Mouse (Mus musculus) lung, embryonic 14.5 days (tissue): ENCODE data around the gene Nsun7. TPM values are rescaled to one million over a fixed set of nuclear protein-coding genes. Genes with fewer than 3 reads are reported as not detected.

Source experiments
- ATAC-seq: fragments of 200-750 bp; cut with Nextera tagmentation; 2 replicates; pipeline ENCODE4 v1.8.0; 2017; ENCODE audit warnings: mild to moderate bottlenecking, moderate TSS enrichment, moderate library complexity; ENCODE audit not compliant: insufficient read depth
- DNase-seq: peaks from one replicate; pipeline ENCODE4 v3.0.0-alpha.2; 2015
- H3K27ac ChIP-seq: fragments of 300-500 bp; sonication (generic); 2 replicates; pipeline ENCODE4 v1.5.1; 2014; ENCODE audit warnings: low read depth, mild to moderate bottlenecking, moderate library complexity
- H3K27me3 ChIP-seq: fragments of 300-500 bp; sonication (generic); 2 replicates; pipeline ENCODE4 v1.6.1; 2014; ENCODE audit warnings: low read length, control low read depth; ENCODE audit not compliant: insufficient read depth
- H3K36me3 ChIP-seq: fragments of 300-500 bp; sonication (generic); 2 replicates; pipeline ENCODE4 v1.6.1; 2014; ENCODE audit warnings: control low read depth; ENCODE audit not compliant: insufficient read depth
- H3K4me1 ChIP-seq: fragments of 300-500 bp; sonication (generic); 2 replicates; pipeline ENCODE4 v1.6.1; 2014; ENCODE audit warnings: antibody characterized with exemption, control low read depth; ENCODE audit not compliant: insufficient read depth
- H3K4me2 ChIP-seq: fragments of 300-500 bp; sonication (generic); 2 replicates; pipeline ENCODE4 v1.6.1; 2014; ENCODE audit warnings: mild to moderate bottlenecking
- H3K4me3 ChIP-seq: fragments of 300-500 bp; sonication (generic); 2 replicates; pipeline ENCODE4 v1.5.1; 2014; ENCODE audit warnings: low read depth, low read length
- H3K9ac ChIP-seq: fragments of 300-500 bp; sonication (generic); 2 replicates; pipeline ENCODE4 v1.6.1; 2014
- H3K9me3 ChIP-seq: fragments of 300-500 bp; sonication (generic); 2 replicates; pipeline ENCODE4 v1.6.1; 2016; ENCODE audit warnings: low read depth, low read length, control low read depth
- CTCF ChIP-seq: IDR thresholded peaks from 2 replicates; pipeline ENCODE4 v1.5.1; 2016; ENCODE audit warnings: antibody characterized with exemption, low read depth
- WGBS: fragments of 180-500 bp; shearing (Covaris S2); extraction: QIAGEN DNeasy Blood & Tissue Kit; methylation state at CpG from one replicate; pipeline ENCODE4 v1.1.7; 2014; 5-methylcytosine and 5-hydroxymethylcytosine counted together
- polyA plus RNA-seq: library from polyadenylated mRNA; unstranded; fragments of >200 nt; fragmentation: Nextera tagmentation; extraction: Ambion mirVana; gene quantifications from 2 replicates; pipeline ENCODE4 v1.2.1, GENCODE M21; 2014

Gene Nsun7
- polyA plus RNA-seq, 1 experiment from 2014 or later = 1.4 TPM

GRCm38 (mm10) chr5:66279650-66280049 is 20.0 kb downstream of the Nsun7 start:
- Histone ChIP-seq H3K9me3 (no peaks in the 10 kb centered on the region), H3K4me3 (no peak overlapping the region), H3K4me2 (no peak overlapping the region), H3K27ac (no peak overlapping the region), H3K27me3 (no peaks in the 10 kb centered on the region), H3K4me1 (no peaks in the 10 kb centered on the region), H3K9ac (no peak overlapping the region), H3K36me3 (no peaks in the 10 kb centered on the region)
- DNase-seq (no peak), ATAC-seq (no peak)
- 78% methylated on average over 2 of the region's 2 CpGs for WGBS
- TF ChIP-seq CTCF = no peak

GRCm38 (mm10) chr5:66280742-66281141 is 21.0 kb downstream of the Nsun7 start:
- H3K4me3 ChIP-seq = no peak overlapping the region
- H3K36me3 ChIP-seq = no peaks in the 10 kb centered on the region
- H3K4me1 ChIP-seq = no peaks in the 10 kb centered on the region
- no peak overlapping the region for H3K9ac ChIP-seq
- DNase-seq = peak; percentile 37
- ATAC-seq = no peak
- TF ChIP-seq CTCF = peak; percentile 36
- H3K27me3 ChIP-seq = no peaks in the 10 kb centered on the region
- H3K9me3 ChIP-seq = no peaks in the 10 kb centered on the region
- H3K4me2 ChIP-seq = no peak overlapping the region
- H3K27ac ChIP-seq = no peak overlapping the region
- WGBS = 71% methylated on average over 6 of the region's 6 CpGs

- H3K4me1 ChIP-seq = no peaks in the 10 kb centered on the region
- WGBS = 80% methylated on average over 11 of the region's 11 CpGs
- H3K9ac ChIP-seq = no peak overlapping the region
- H3K27ac ChIP-seq = no peak overlapping the region
- ATAC-seq (no peak), DNase-seq (no peak)
- no peaks in the 10 kb centered on the region for H3K36me3 ChIP-seq
- no peak overlapping the region for H3K4me2 ChIP-seq
- H3K4me3 ChIP-seq = no peak overlapping the region
- no peak for TF ChIP-seq CTCF
- no peaks in the 10 kb centered on the region for H3K27me3 ChIP-seq
- H3K9me3 ChIP-seq = no peaks in the 10 kb centered on the region
Observed at GRCm38 (mm10) chr5:66294106-66294625, 34.5 kb downstream of the Nsun7 start.

- DNase-seq = no peak
- Histone ChIP-seq H3K4me3 (no peak overlapping the region), H3K9me3 (no peaks in the 10 kb centered on the region), H3K27ac (no peak overlapping the region), H3K27me3 (no peaks in the 10 kb centered on the region), H3K4me1 (no peaks in the 10 kb centered on the region), H3K36me3 (no peaks in the 10 kb centered on the region), H3K4me2 (no peak overlapping the region), H3K9ac (no peak overlapping the region)
- ATAC-seq = no peak
- no peak for TF ChIP-seq CTCF
- WGBS = 83% methylated on average over 4 of the region's 4 CpGs
Observed at GRCm38 (mm10) chr5:66294952-66295351, 35.3 kb downstream of the Nsun7 start.

- Histone ChIP-seq H3K27me3 (no peaks in the 10 kb centered on the region), H3K27ac (no peak overlapping the region), H3K36me3 (peaks cover 5% of the 10 kb centered on the region; the same call in 1 of the 2 replicates), H3K4me3 (no peak overlapping the region), H3K9ac (no peak overlapping the region), H3K9me3 (no peaks in the 10 kb centered on the region), H3K4me2 (no peak overlapping the region), H3K4me1 (no peaks in the 10 kb centered on the region)
- TF ChIP-seq CTCF = no peak
- DNase-seq (no peak), ATAC-seq (no peak)
- 90% methylated on average over 5 of the region's 5 CpGs for WGBS
Observed at GRCm38 (mm10) chr5:66296116-66296515, 36.4 kb downstream of the Nsun7 start.

- DNase-seq (no peak), ATAC-seq (no peak)
- Histone ChIP-seq H3K27ac (no peak overlapping the region), H3K9ac (no peak overlapping the region), H3K4me1 (no peaks in the 10 kb centered on the region), H3K4me2 (no peak overlapping the region), H3K36me3 (peaks cover 10% of the 10 kb centered on the region), H3K9me3 (no peaks in the 10 kb centered on the region), H3K4me3 (no peak overlapping the region), H3K27me3 (no peaks in the 10 kb centered on the region)
- 79% methylated on average over 6 of the region's 6 CpGs for WGBS
- TF ChIP-seq CTCF = no peak
Observed at GRCm38 (mm10) chr5:66298856-66299255, 39.2 kb downstream of the Nsun7 start.

GRCm38 (mm10) chr5:66300576-66300975 is 40.9 kb downstream of the Nsun7 start:
- Histone ChIP-seq H3K36me3 (peaks cover 12% of the 10 kb centered on the region), H3K27ac (no peak overlapping the region), H3K4me1 (no peaks in the 10 kb centered on the region), H3K9me3 (no peaks in the 10 kb centered on the region), H3K4me3 (no peak overlapping the region), H3K4me2 (no peak overlapping the region), H3K27me3 (no peaks in the 10 kb centered on the region), H3K9ac (no peak overlapping the region)
- no peak for TF ChIP-seq CTCF
- no peak for DNase-seq
- ATAC-seq = no peak
- WGBS = 83% methylated on average over 13 of the region's 13 CpGs
